Mouse (Mus musculus): ENCODE data around the gene Htr3a. TPM values are rescaled to one million over a fixed set of nuclear protein-coding genes. Genes with fewer than 3 reads are reported as not detected.

Htr3a gene
- polyA plus RNA-seq, 1 experiment = not detected

- TF ChIP-seq E2F4 (IDR thresholded peaks at IDR 0.05; ENCODE audit: insufficient read depth) = no peak
- no peak for TF ChIP-seq USF1 (IDR thresholded peaks at IDR 0.05; ENCODE audit: low read depth)
- no peak for TF ChIP-seq CEBPB (IDR thresholded peaks at IDR 0.05; ENCODE audit: insufficient read depth, poor library complexity, severe bottlenecking)
- H3K36me3 ChIP-seq (ENCODE audit: control insufficient read depth, insufficient read depth) = no peaks in the 10 kb centered on the region
- no peak overlapping the region for H3K4me3 ChIP-seq
- H3K4me2 ChIP-seq (ENCODE audit: low read depth) = no peak overlapping the region
- no peaks in the 10 kb centered on the region for H3K27me3 ChIP-seq (ENCODE audit: control insufficient read depth, insufficient read depth, insufficient read length)
- H3K79me2 ChIP-seq (ENCODE audit: control insufficient read depth, insufficient read depth) = no peaks in the 10 kb centered on the region
- H3ac ChIP-seq (ENCODE audit: control insufficient read depth, insufficient read length) = no peak overlapping the region
Observed at GRCm38 (mm10) chr9:48894755-48895154, 16.1 kb downstream of the Htr3a start.

DNA sequence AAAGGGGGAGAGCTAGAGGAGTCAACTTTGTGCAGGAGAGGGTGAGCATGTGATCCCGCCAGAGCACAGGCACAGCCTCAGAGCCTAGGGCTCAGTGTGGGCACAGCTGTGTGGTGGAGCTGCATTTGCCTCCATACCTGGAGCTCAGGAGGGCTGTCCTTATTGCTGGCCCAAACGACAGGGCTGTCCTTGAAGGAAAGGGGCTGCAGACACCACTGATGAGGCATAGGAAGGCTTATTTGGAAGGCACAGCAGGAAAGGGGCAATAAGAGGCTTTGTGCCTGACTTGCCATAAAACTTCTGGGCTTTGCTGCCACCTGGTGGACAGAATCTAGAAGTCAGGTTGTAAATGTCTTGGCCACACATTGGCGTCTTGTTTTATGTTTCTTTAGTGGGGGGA is 16.9 kb downstream of the Htr3a start:
- Histone ChIP-seq H3K4me2 (ENCODE audit: low read depth) (no peak overlapping the region), H3ac (ENCODE audit: control insufficient read depth, insufficient read length) (no peak overlapping the region), H3K79me2 (ENCODE audit: control insufficient read depth, insufficient read depth) (no peaks in the 10 kb centered on the region), H3K4me3 (no peak overlapping the region), H3K36me3 (ENCODE audit: control insufficient read depth, insufficient read depth) (no peaks in the 10 kb centered on the region), H3K27me3 (ENCODE audit: control insufficient read depth, insufficient read depth, insufficient read length) (no peaks in the 10 kb centered on the region)
- TF ChIP-seq MAX (IDR thresholded peaks at IDR 0.05; ENCODE audit: low read depth) (no peak), MYOD1 (IDR thresholded peaks at IDR 0.05; ENCODE audit: control insufficient read depth in 1 of 3, insufficient read length in 2 of 3, low read depth in 2 of 3) (no peak), REST (IDR thresholded peaks at IDR 0.05; ENCODE audit: insufficient read depth, insufficient read length) (no peak), TCF3 (IDR thresholded peaks at IDR 0.05; ENCODE audit: insufficient read length, low read depth) (no peak), USF1 (IDR thresholded peaks at IDR 0.05; ENCODE audit: low read depth) (no peak), MYOG (IDR thresholded peaks at IDR 0.05; ENCODE audit: control insufficient read depth in 1 of 3, insufficient read depth in 1 of 3, insufficient read length in 2 of 3, low read depth in 2 of 3) (no peak), E2F4 (IDR thresholded peaks at IDR 0.05; ENCODE audit: insufficient read depth) (no peak), SRF (IDR thresholded peaks at IDR 0.05; ENCODE audit: control insufficient read depth, insufficient read length, low read depth) (no peak)

- Histone ChIP-seq H3K27me3 (ENCODE audit: control insufficient read depth, insufficient read depth, insufficient read length) (no peaks in the 10 kb centered on the region), H3K36me3 (ENCODE audit: control insufficient read depth, insufficient read depth) (no peaks in the 10 kb centered on the region), H3K79me2 (ENCODE audit: control insufficient read depth, insufficient read depth) (no peaks in the 10 kb centered on the region), H3ac (ENCODE audit: control insufficient read depth, insufficient read length) (no peak overlapping the region), H3K4me2 (ENCODE audit: low read depth) (no peak overlapping the region), H3K4me3 (no peak overlapping the region)
- TF ChIP-seq MYOD1 (IDR thresholded peaks at IDR 0.05; ENCODE audit: control insufficient read depth in 1 of 3, insufficient read length in 2 of 3, low read depth in 2 of 3) (no peak), E2F4 (IDR thresholded peaks at IDR 0.05; ENCODE audit: insufficient read depth) (no peak)
Observed at GRCm38 (mm10) chr9:48889093-48889492, 21.8 kb downstream of the Htr3a start.

GRCm38 (mm10) chr9:48872896-48873295 is 38.0 kb downstream of the Htr3a start:
- Histone ChIP-seq H3K36me3 (ENCODE audit: control insufficient read depth, insufficient read depth) (no peaks in the 10 kb centered on the region), H3ac (ENCODE audit: control insufficient read depth, insufficient read length) (no peak overlapping the region), H3K27me3 (ENCODE audit: control insufficient read depth, insufficient read depth, insufficient read length) (no peaks in the 10 kb centered on the region), H3K4me2 (ENCODE audit: low read depth) (no peak overlapping the region), H3K4me3 (no peak overlapping the region), H3K79me2 (ENCODE audit: control insufficient read depth, insufficient read depth) (no peaks in the 10 kb centered on the region)
- TF ChIP-seq POLR2A (IDR thresholded peaks at IDR 0.05; ENCODE audit: insufficient read length, low read depth) = no peak
- no peak for TF ChIP-seq MAX (IDR thresholded peaks at IDR 0.05; ENCODE audit: low read depth)
- TF ChIP-seq E2F4 (IDR thresholded peaks at IDR 0.05; ENCODE audit: insufficient read depth) = no peak
- no peak for TF ChIP-seq POLR2AphosphoS2 (IDR thresholded peaks at IDR 0.05; ENCODE audit: insufficient read length, low read depth)
- TF ChIP-seq REST (IDR thresholded peaks at IDR 0.05; ENCODE audit: insufficient read depth, insufficient read length) = no peak
- no peak for TF ChIP-seq USF1 (IDR thresholded peaks at IDR 0.05; ENCODE audit: low read depth)
- TF ChIP-seq MYOG (IDR thresholded peaks at IDR 0.05; ENCODE audit: control insufficient read depth in 1 of 3, insufficient read depth in 1 of 3, insufficient read length in 2 of 3, low read depth in 2 of 3) = no peak
- TF ChIP-seq CEBPB (IDR thresholded peaks at IDR 0.05; ENCODE audit: insufficient read depth, poor library complexity, severe bottlenecking) = no peak
- TF ChIP-seq TCF3 (IDR thresholded peaks at IDR 0.05; ENCODE audit: insufficient read length, low read depth) = no peak
- no peak for TF ChIP-seq MYOD1 (IDR thresholded peaks at IDR 0.05; ENCODE audit: control insufficient read depth in 1 of 3, insufficient read length in 2 of 3, low read depth in 2 of 3)
- no peak for TF ChIP-seq TCF12 (IDR thresholded peaks at IDR 0.05; ENCODE audit: insufficient read depth, poor library complexity, severe bottlenecking)
- no peak for TF ChIP-seq SRF (IDR thresholded peaks at IDR 0.05; ENCODE audit: control insufficient read depth, insufficient read length, low read depth)

- Histone ChIP-seq H3ac (ENCODE audit: control insufficient read depth, insufficient read length) (no peak overlapping the region), H3K4me3 (no peak overlapping the region), H3K36me3 (ENCODE audit: control insufficient read depth, insufficient read depth) (no peaks in the 10 kb centered on the region), H3K79me2 (ENCODE audit: control insufficient read depth, insufficient read depth) (no peaks in the 10 kb centered on the region), H3K27me3 (ENCODE audit: control insufficient read depth, insufficient read depth, insufficient read length) (peaks cover 4% of the 10 kb centered on the region), H3K4me2 (ENCODE audit: low read depth) (no peak overlapping the region)
- TF ChIP-seq TCF12 (IDR thresholded peaks at IDR 0.05; ENCODE audit: insufficient read depth, poor library complexity, severe bottlenecking) (no peak), SRF (IDR thresholded peaks at IDR 0.05; ENCODE audit: control insufficient read depth, insufficient read length, low read depth) (no peak), POLR2AphosphoS2 (IDR thresholded peaks at IDR 0.05; ENCODE audit: insufficient read length, low read depth) (no peak), TCF3 (IDR thresholded peaks at IDR 0.05; ENCODE audit: insufficient read length, low read depth) (no peak), MYOG (IDR thresholded peaks at IDR 0.05; ENCODE audit: control insufficient read depth in 1 of 3, insufficient read depth in 1 of 3, insufficient read length in 2 of 3, low read depth in 2 of 3) (no peak), MAX (IDR thresholded peaks at IDR 0.05; ENCODE audit: low read depth) (no peak), MYOD1 (IDR thresholded peaks at IDR 0.05; ENCODE audit: control insufficient read depth in 1 of 3, insufficient read length in 2 of 3, low read depth in 2 of 3) (no peak), POLR2A (IDR thresholded peaks at IDR 0.05; ENCODE audit: insufficient read length, low read depth) (no peak), REST (IDR thresholded peaks at IDR 0.05; ENCODE audit: insufficient read depth, insufficient read length) (no peak), USF1 (IDR thresholded peaks at IDR 0.05; ENCODE audit: low read depth) (no peak), E2F4 (IDR thresholded peaks at IDR 0.05; ENCODE audit: insufficient read depth) (no peak)
Observed at GRCm38 (mm10) chr9:48866523-48867121, 44.3 kb downstream of the Htr3a start.

All from myocyte (in vitro differentiated cells).